10 mouse cellular contexts compared by ENCODE assay signal in the genomic region with DNA sequence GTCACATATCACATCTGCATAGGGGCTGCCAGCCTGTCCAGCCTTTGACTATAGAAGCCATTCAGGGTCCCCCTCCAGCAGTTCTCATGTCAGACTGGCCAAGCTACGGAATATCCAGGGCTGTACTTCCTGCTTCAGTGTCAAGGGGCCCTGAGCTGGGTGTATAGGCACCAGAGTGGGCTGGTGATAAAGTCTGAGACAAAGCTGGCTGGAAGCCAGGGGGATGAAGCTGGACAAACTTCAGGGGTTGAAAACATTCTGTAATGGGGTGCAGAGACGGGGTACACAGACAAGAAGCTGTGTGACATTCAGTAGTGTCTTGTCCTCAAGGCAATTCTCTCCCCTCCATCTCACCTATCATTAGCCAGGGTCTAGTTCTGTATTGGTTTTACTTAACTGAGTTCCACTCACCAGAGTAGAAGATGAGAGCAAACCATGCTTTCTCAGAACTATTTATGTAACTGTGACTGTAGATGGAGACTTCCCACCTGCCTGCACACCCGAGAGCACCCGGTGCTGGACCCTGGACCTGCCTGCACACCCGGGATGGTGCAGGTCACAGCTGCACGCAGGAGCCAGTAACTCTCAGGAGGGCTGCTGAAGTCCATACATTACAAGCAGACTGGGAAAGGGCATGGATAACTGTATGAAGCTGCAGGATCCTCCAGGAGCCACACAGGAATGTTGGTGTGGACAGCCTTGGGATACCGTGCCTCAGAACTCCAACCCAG. TPM values are rescaled to one million over a fixed set of nuclear protein-coding genes. Genes with fewer than 3 reads are reported as not detected.
DNase-seq lines count a peak whose midpoint lies in the region; ATAC-seq and TF ChIP-seq lines count a peak whose summit lies in the region.
"Had no signal": no experiment of that assay in that cellular context is flagged by ENCODE, and none has a peak within 500 bp of the region (broad histone marks: within the 10 kb centered on the region; RNA-seq: fewer than 3 reads in every experiment).

No protein-coding gene starts in this region.

- no peak for TF ChIP-seq POLR2A in thymus, adult 2 months (IDR thresholded peaks at IDR 0.05; ENCODE audit: control insufficient read depth, extremely low read depth, insufficient read depth, low read length, poor library complexity)

- TF ChIP-seq CTCF in thymus, adult 2 months (IDR thresholded peaks at IDR 0.05; ENCODE audit: borderline replicate concordance, control insufficient read depth, extremely low read depth, insufficient read depth, low read length, poor library complexity), result no peak

- ATAC-seq in liver, embryonic 11.5 days (replicated peaks; ENCODE audit: low FRiP score), result no peak

- 4% methylated on average over 7 of the region's 7 CpGs for WGBS in thymus, adult 2 months
- WGBS in liver, embryonic 11.5 days, result 56% methylated on average over 7 of the region's 7 CpGs

- H3K9ac ChIP-seq in liver, embryonic 11.5 days (ENCODE audit: low read depth, low read length), result peak overlapping the region; percentile 82

- peak overlapping the region; percentile 45 for H3K4me3 ChIP-seq in thymus, adult 2 months (ENCODE audit: control insufficient read depth, insufficient read depth, low read length)
- H3K4me3 ChIP-seq in liver, embryonic 11.5 days (ENCODE audit: low read depth, low read length), result peak overlapping the region; percentile 58

- H3K36me3 ChIP-seq in thymus, adult 2 months (ENCODE audit: control insufficient read depth, insufficient read depth, low read length), result peaks cover 16% of the 10 kb centered on the region
- peaks cover 2% of the 10 kb centered on the region; the same call in 1 of the 2 replicates for H3K36me3 ChIP-seq in liver, embryonic 11.5 days (ENCODE audit: control insufficient read depth, insufficient read depth, low read length)

- DNase-seq in adrenal gland, postnatal 14 days, result peak; percentile 32
- DNase-seq in adrenal gland, postnatal 25 days, result no peak
- DNase-seq in thymus, adult 2 months, result peak; percentile 26
- no peak for DNase-seq in thymus, postnatal 25 days
- DNase-seq in liver, embryonic 11.5 days (ENCODE audit: low spot score), result no peak
- DNase-seq in thymus, postnatal 4 days, result peak; percentile 42
- no peak for DNase-seq in layer of hippocampus, adult 8-10 months (ENCODE audit: low spot score in 2 of 2)
- DNase-seq in left cerebral cortex, adult 8-10 months (ENCODE audit: low spot score in 2 of 2), result no peak
- DNase-seq: cerebellum, adult 2 months had no signal

- peak overlapping the region; percentile 9 for H3K27ac ChIP-seq in thymus, adult 2 months (ENCODE audit: control insufficient read depth, insufficient read depth, low read length)
- peak overlapping the region; percentile 44 for H3K27ac ChIP-seq in liver, embryonic 11.5 days (ENCODE audit: low read depth, low read length)

- H3K27me3 ChIP-seq in thymus, adult 2 months (ENCODE audit: control insufficient read depth, insufficient read depth, low read length), result no peaks in the 10 kb centered on the region
- no peaks in the 10 kb centered on the region for H3K27me3 ChIP-seq in liver, embryonic 11.5 days (replicated peaks; ENCODE audit: control insufficient read depth, insufficient read depth, low read length)

- peak overlapping the region; percentile 88 for H3K4me2 ChIP-seq in liver, embryonic 11.5 days

- H3K4me1 ChIP-seq in thymus, adult 2 months (replicated peaks; ENCODE audit: control insufficient read depth, insufficient read depth, low read length), result peaks cover 16% of the 10 kb centered on the region
- H3K4me1 ChIP-seq in liver, embryonic 11.5 days (replicated peaks; ENCODE audit: control insufficient read depth, insufficient read depth, low read length), result peaks cover 47% of the 10 kb centered on the region

- no peaks in the 10 kb centered on the region for H3K9me3 ChIP-seq in liver, embryonic 11.5 days (ENCODE audit: control insufficient read depth, low read length)

RNA-seq across cellular contexts. Expression of gene Irgm1, which starts 1.9 kb away (rescaled TPM):
- total RNA-seq in adrenal gland, postnatal 14 days (2021), result 15.2 and 19.0 TPM in 2 replicates
- total RNA-seq in adrenal gland, postnatal 25 days (2021), result 18.7 and 22.6 TPM in 2 replicates
- polyA plus RNA-seq in thymus, adult 2 months (2012; rRNA removed), result 17.7 and 20.0 TPM in 2 replicates
- 15.2 and 17.2 TPM in 2 replicates for polyA plus RNA-seq in liver, embryonic 11.5 days (2014; fragmentation: Nextera tagmentation; extraction: Ambion mirVana)
- total RNA-seq in layer of hippocampus, adult 8-10 months (2022), result 10 to 100 TPM in 2 of 4 experiments, 1 to 10 TPM in 2; 6.8 to 25.6 (median 12.4) TPM
- total RNA-seq in left cerebral cortex, adult 8-10 months (2022), result 10 to 100 TPM in 2 of 4 experiments, 1 to 10 TPM in 2; 8.3 to 14.0 (median 10.7) TPM

RNA-seq across cellular contexts. Expression of gene Gm5431, which starts 32.5 kb away (rescaled TPM):
- total RNA-seq in adrenal gland, postnatal 14 days (2021), result 0.96 and 1.8 TPM in 2 replicates
- 1.3 TPM in 2 replicates for total RNA-seq in adrenal gland, postnatal 25 days (2021)
- 0.34 and 0.47 TPM in 2 replicates for polyA plus RNA-seq in thymus, adult 2 months (2012; rRNA removed)
- 0.16 and 0.30 TPM in 2 replicates for polyA plus RNA-seq in liver, embryonic 11.5 days (2014; fragmentation: Nextera tagmentation; extraction: Ambion mirVana)
- total RNA-seq in layer of hippocampus, adult 8-10 months (2022), result 1 to 10 TPM in 1 of 4 experiments, under 1 TPM in 2, not detected in 1; 0.20 to 1.0 (median 0.29) TPM
- total RNA-seq in left cerebral cortex, adult 8-10 months (2022), result under 1 TPM in 3 of 4 experiments, not detected in 1; 0.17 to 0.86 (median 0.53) TPM
- polyA plus RNA-seq: limb, embryonic 11.5 days had no signal

RNA-seq across cellular contexts. Expression of gene Gm12184, which starts 43.1 kb away (rescaled TPM):
- total RNA-seq in adrenal gland, postnatal 14 days (2021), result 2.3 and 3.5 TPM in 2 replicates
- total RNA-seq in adrenal gland, postnatal 25 days (2021), result 2.3 and 3.6 TPM in 2 replicates
- 8.1 and 20.2 TPM in 2 replicates for polyA plus RNA-seq in thymus, adult 2 months (2012; rRNA removed)
- polyA plus RNA-seq in liver, embryonic 11.5 days (2014; fragmentation: Nextera tagmentation; extraction: Ambion mirVana), result 6.2 and 7.6 TPM in 2 replicates
- total RNA-seq in layer of hippocampus, adult 8-10 months (2022), result 1 to 10 TPM in 2 of 4 experiments, under 1 TPM in 2; 0.40 to 3.0 (median 1.0) TPM
- total RNA-seq in left cerebral cortex, adult 8-10 months (2022), result 1 to 10 TPM in 1 of 4 experiments, under 1 TPM in 3; 0.38 to 1.8 (median 0.45) TPM

RNA-seq across cellular contexts. Expression of gene Trim7, which starts 43.6 kb away (rescaled TPM):
- 6.1 and 8.5 TPM in 2 replicates for total RNA-seq in adrenal gland, postnatal 14 days (2021)
- total RNA-seq in adrenal gland, postnatal 25 days (2021), result 16.9 and 17.6 TPM in 2 replicates
- 11.6 and 13.0 TPM in 2 replicates for polyA plus RNA-seq in thymus, adult 2 months (2012; rRNA removed)
- 0.18 and 0.38 TPM in 2 replicates for polyA plus RNA-seq in liver, embryonic 11.5 days (2014; fragmentation: Nextera tagmentation; extraction: Ambion mirVana)
- total RNA-seq in layer of hippocampus, adult 8-10 months (2022), result 1 to 10 TPM; 2.2 to 3.4 (median 3.1) TPM
- total RNA-seq in left cerebral cortex, adult 8-10 months (2022), result 1 to 10 TPM; 3.4 to 4.5 (median 3.8) TPM

RNA-seq across cellular contexts. Expression of gene Trim41, which starts 52.4 kb away (rescaled TPM):
- total RNA-seq in adrenal gland, postnatal 14 days (2021), result 34.6 and 40.5 TPM in 2 replicates
- 48.6 and 53.0 TPM in 2 replicates for total RNA-seq in adrenal gland, postnatal 25 days (2021)
- polyA plus RNA-seq in thymus, adult 2 months (2012; rRNA removed), result 41.7 and 41.9 TPM in 2 replicates
- polyA plus RNA-seq in liver, embryonic 11.5 days (2014; fragmentation: Nextera tagmentation; extraction: Ambion mirVana), result 3.5 and 4.5 TPM in 2 replicates
- 10 to 100 TPM; 45.7 to 73.5 (median 57.9) TPM for total RNA-seq in layer of hippocampus, adult 8-10 months (2022)
- 10 to 100 TPM; 57.7 to 65.7 (median 61.3) TPM for total RNA-seq in left cerebral cortex, adult 8-10 months (2022)

Comparison
In these comparisons a context has a peak if more than half of its experiments do, and no peak if none do; other contexts are left out.
1. DNase-seq: peak in adrenal gland, postnatal 14 days (single experiment), thymus, adult 2 months (single experiment) and thymus, postnatal 4 days (single experiment); none in adrenal gland, postnatal 25 days (single experiment), thymus, postnatal 25 days (single experiment), liver, embryonic 11.5 days (single experiment), layer of hippocampus, adult 8-10 months (0 of 2) and left cerebral cortex, adult 8-10 months (0 of 2).